Mouse (Mus musculus) embryonic fibroblast, embryonic 13.5 days (primary cell): Measurements from ENCODE around the gene Syf2.

ENCODE experiments used
- CTCF ChIP-seq: IDR thresholded peaks from 2 replicates; pipeline ENCODE4 v1.5.1; 2011; ENCODE audit warnings: mild to moderate bottlenecking, control low read depth, low read length, moderate library complexity, borderline replicate concordance; ENCODE audit not compliant: insufficient read depth
- POLR2A ChIP-seq: IDR thresholded peaks from 2 replicates; pipeline ENCODE4 v1.6.1; 2011; ENCODE audit warnings: low read depth, mild to moderate bottlenecking, control low read depth, low read length, moderate library complexity

GRCm38 (mm10) chr4:134986963-134987362 is 56.3 kb downstream of the Syf2 start:
- no peak for TF ChIP-seq CTCF
- TF ChIP-seq POLR2A: no peak
